ENCODE assay signal across 8 mouse cellular contexts in the genomic region with DNA sequence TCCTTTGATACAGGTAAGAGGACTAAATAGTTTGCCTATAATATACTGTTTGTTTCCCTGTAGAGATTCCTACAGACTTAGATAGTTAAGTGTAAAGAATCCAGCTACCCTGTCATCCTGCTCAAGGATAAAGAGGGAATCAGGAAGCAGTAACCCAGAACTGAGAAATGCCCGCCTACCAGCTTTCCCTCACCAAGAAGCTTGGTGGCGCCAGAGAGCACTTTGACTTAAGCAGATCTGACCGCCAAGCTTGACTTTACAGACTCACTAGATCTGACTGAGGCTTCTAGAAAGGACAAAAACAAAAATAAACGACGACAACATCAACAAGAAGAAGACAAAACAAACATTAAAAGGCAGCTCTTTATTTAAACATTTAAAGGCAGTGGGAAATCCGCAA. TPM values are rescaled to one million over a fixed set of nuclear protein-coding genes. Genes with fewer than 3 reads are reported as not detected.
A peak's percentile ranks its signal among the peaks of the same experiment; 100 is the strongest.
DNase-seq lines count a peak whose midpoint lies in the region; ATAC-seq lines count a peak whose summit lies in the region.

No protein-coding gene starts in this region.

- peak; percentile 9 to 29 for DNase-seq in urinary bladder, adult 18-20 months (ENCODE audit: low spot score in 2 of 2)
- DNase-seq in urinary bladder, postnatal 10 days (ENCODE audit: low spot score): no peak
- DNase-seq in embryo, embryonic 10.5 days (ENCODE audit: low spot score): peak; percentile 94
- DNase-seq in heart, adult 8-10 months (ENCODE audit: low spot score): peak; percentile 72
- DNase-seq in ovary, postnatal 14 days (ENCODE audit: low spot score): peak; percentile 56
- DNase-seq in B cell, adult 2 months: no peak

- H3K4me3 ChIP-seq in kidney, embryonic 14.5 days (ENCODE audit: low read length): peak overlapping the region; percentile 9; the same call in 1 of the 2 replicates
- 0 out of 2 replicates have a peak overlapping the region, but pooled peaks have one; percentile 9 for H3K4me3 ChIP-seq in limb, embryonic 12.5 days (replicated peaks)

- H3K4me1 ChIP-seq in kidney, embryonic 14.5 days (ENCODE audit: control insufficient read depth, insufficient read depth, low read length): no peaks in the 10 kb centered on the region
- peaks cover 12% of the 10 kb centered on the region for H3K4me1 ChIP-seq in limb, embryonic 12.5 days (replicated peaks)

- peak overlapping the region; percentile 19; the same call in 1 of the 2 replicates for H3K4me2 ChIP-seq in kidney, embryonic 14.5 days (replicated peaks; ENCODE audit: low read depth, low read length)
- H3K4me2 ChIP-seq in limb, embryonic 12.5 days: peak overlapping the region; percentile 34

- H3K36me3 ChIP-seq in kidney, embryonic 14.5 days (ENCODE audit: control insufficient read depth, insufficient read depth, low read length): no peaks in the 10 kb centered on the region
- no peaks in the 10 kb centered on the region; the same call in 1 of the 2 replicates for H3K36me3 ChIP-seq in limb, embryonic 12.5 days

- H3K27ac ChIP-seq in kidney, embryonic 14.5 days (ENCODE audit: low read depth, low read length): no peak overlapping the region
- no peak overlapping the region for H3K27ac ChIP-seq in limb, embryonic 12.5 days

- H3K9me3 ChIP-seq in kidney, embryonic 14.5 days (ENCODE audit: control insufficient read depth, low read length): no peaks in the 10 kb centered on the region
- no peaks in the 10 kb centered on the region for H3K9me3 ChIP-seq in limb, embryonic 12.5 days

- H3K27me3 ChIP-seq in kidney, embryonic 14.5 days (ENCODE audit: control insufficient read depth, insufficient read depth, low read length): no peaks in the 10 kb centered on the region
- H3K27me3 ChIP-seq in limb, embryonic 12.5 days: no peaks in the 10 kb centered on the region

- peak; percentile 46; the same call in 1 of the 2 replicates for ATAC-seq in kidney, embryonic 14.5 days (ENCODE audit: low FRiP score, low TSS enrichment)
- no peak for ATAC-seq in limb, embryonic 12.5 days (ENCODE audit: insufficient number of reproducible peaks, insufficient read depth, low FRiP score, low TSS enrichment, low read depth)

- 5% methylated on average over 6 of the region's 6 CpGs for WGBS in kidney, embryonic 14.5 days
- WGBS in limb, embryonic 12.5 days: 4% methylated on average over 6 of the region's 6 CpGs

- H3K9ac ChIP-seq in kidney, embryonic 14.5 days (ENCODE audit: low read depth, low read length): no peak overlapping the region
- no peak overlapping the region for H3K9ac ChIP-seq in limb, embryonic 12.5 days (replicated peaks)

RNA-seq across cellular contexts. Expression of a gene that starts 56.5 kb away (rescaled TPM):
- total RNA-seq in heart, adult 8-10 months (2022): 10 to 100 TPM; 12.7 to 16.8 (median 15.0) TPM
- polyA plus RNA-seq in kidney, embryonic 14.5 days (2014; fragmentation: Nextera tagmentation; extraction: Ambion mirVana): 18.2 and 35.7 TPM in 2 replicates
- polyA plus RNA-seq in limb, embryonic 12.5 days (2016; fragmentation: Nextera tagmentation; extraction: Ambion mirVana): 30.9 and 33.7 TPM in 2 replicates

Comparison
In these comparisons a context has a peak if more than half of its experiments do, and no peak if none do; other contexts are left out.
1. DNase-seq: peak in urinary bladder, adult 18-20 months (2 of 2), embryo, embryonic 10.5 days (single experiment), heart, adult 8-10 months (single experiment) and ovary, postnatal 14 days (single experiment); none in urinary bladder, postnatal 10 days (single experiment) and B cell, adult 2 months (0 of 2).